Mouse (Mus musculus) adrenal gland, adult (tissue): ENCODE measurements around the gene Gja8.

Source experiments
- DNase-seq, 2 experiments: peaks; one replicate each; pipeline ENCODE4 v3.0.0; 2022 to 2023; ENCODE audit warnings: low spot score in 1 of 2; ENCODE audit not compliant: inconsistent age in 2 of 2

Gene Gja8

GRCm38 (mm10) chr3:96880385-96880784 is 45.4 kb downstream of the Gja8 start:
- no peak for DNase-seq

GRCm38 (mm10) chr3:96879536-96879935 is 46.3 kb downstream of the Gja8 start:
- no peak for DNase-seq

GRCm38 (mm10) chr3:96874808-96875571 is 50.8 kb downstream of the Gja8 start:
- DNase-seq = no peak

GRCm38 (mm10) chr3:96872501-96872900 is 53.3 kb downstream of the Gja8 start:
- DNase-seq = no peak

GRCm38 (mm10) chr3:96871070-96871469 is 54.8 kb downstream of the Gja8 start:
- DNase-seq = no peak

- DNase-seq = no peak
These were observed 55.5 kb downstream of the Gja8 start for GRCm38 (mm10) chr3:96870270-96870669.

GRCm38 (mm10) chr3:96869091-96869490 is 56.7 kb downstream of the Gja8 start:
- no peak for DNase-seq

GRCm38 (mm10) chr3:96868566-96868965 is 57.3 kb downstream of the Gja8 start:
- no peak for DNase-seq

GRCm38 (mm10) chr3:96867863-96868262 is 58.0 kb downstream of the Gja8 start:
- DNase-seq = no peak
